Mouse (Mus musculus): Measurements from ENCODE around the gene Maoa. TPM values are rescaled to one million over a fixed set of nuclear protein-coding genes. Genes with fewer than 3 reads are reported as not detected.

The Maoa gene
- total RNA-seq (2017): 8.4 and 10.2 TPM in 2 replicates

- ATAC-seq (replicated peaks; ENCODE audit: low read depth, poor library complexity, severe bottlenecking): peak; percentile 78
Measured at GRCm38 (mm10) chrX:16619034-16619929, at the start of gene Maoa. Maoa (plus strand) TSS chrX:16619698.

GRCm38 (mm10) chrX:16618225-16619033, 1.1 kb upstream of the Maoa start:
- peak; percentile 92 for ATAC-seq (replicated peaks; ENCODE audit: low read depth, poor library complexity, severe bottlenecking)

- no peak for ATAC-seq (replicated peaks; ENCODE audit: low read depth, poor library complexity, severe bottlenecking)
Measured at GRCm38 (mm10) chrX:16656511-16656910, 37.0 kb downstream of the Maoa start.

GRCm38 (mm10) chrX:16706094-16706493, 86.6 kb downstream of the Maoa start:
- no peak for ATAC-seq (replicated peaks; ENCODE audit: low read depth, poor library complexity, severe bottlenecking)

GRCm38 (mm10) chrX:16714033-16714432, 94.5 kb downstream of the Maoa start:
- no peak for ATAC-seq (replicated peaks; ENCODE audit: low read depth, poor library complexity, severe bottlenecking)

Other genes with a start within 250 kb of the Maoa start
- gene Cypt1, start 96.8 kb upstream of the Maoa start, total RNA-seq (2017): not detected in 2 replicates
- 0.09 TPM in 1 of 2 replicates, not detected in the other for gene Maob, start 197.7 kb downstream of the Maoa start, total RNA-seq (2017)

All from common myeloid progenitor, adult 5-6 weeks (primary cell).